8 mouse cellular contexts compared by ENCODE assay signal in genomic region chr2:91183711-91184405, GRCm38 (mm10). TPM values are rescaled to one million over a fixed set of nuclear protein-coding genes. Genes with fewer than 3 reads are reported as not detected.
DNase-seq lines count a peak whose midpoint lies in the region; ATAC-seq and TF ChIP-seq lines count a peak whose summit lies in the region.

Gene Madd, minus strand, starts transcription at chr2:91183837.

- H3K4me1 ChIP-seq in ES-Bruce4 (ENCODE audit: control insufficient read depth, insufficient read depth, low read length), result peaks cover 4% of the 10 kb centered on the region
- peaks cover 13% of the 10 kb centered on the region for H3K4me1 ChIP-seq in limb, embryonic 14.5 days (ENCODE audit: control insufficient read depth, insufficient read depth, low read length)
- peaks cover 31% of the 10 kb centered on the region for H3K4me1 ChIP-seq in midbrain, embryonic 15.5 days

- WGBS in limb, embryonic 14.5 days, result 65% methylated on average over 15 of the region's 15 CpGs
- 70% methylated on average over 15 of the region's 15 CpGs for WGBS in midbrain, embryonic 15.5 days

- H3K27me3 ChIP-seq in ES-Bruce4 (ENCODE audit: control insufficient read depth, insufficient read depth, low read length, poor library complexity, severe bottlenecking), result no peaks in the 10 kb centered on the region
- no peaks in the 10 kb centered on the region for H3K27me3 ChIP-seq in limb, embryonic 14.5 days (ENCODE audit: control insufficient read depth, insufficient read depth, low read length)
- no peaks in the 10 kb centered on the region for H3K27me3 ChIP-seq in midbrain, embryonic 15.5 days (replicated peaks)

- peak within 1 kb of the TSS; percentile 68 for H3K9ac ChIP-seq in ES-Bruce4 (ENCODE audit: low read depth, poor library complexity, severe bottlenecking)
- peak within 1 kb of the TSS; percentile 58 for H3K9ac ChIP-seq in limb, embryonic 14.5 days (ENCODE audit: low read depth, low read length, severe bottlenecking)
- peak within 1 kb of the TSS; percentile 85 for H3K9ac ChIP-seq in midbrain, embryonic 15.5 days

- peak within 1 kb of the TSS; percentile 69 for H3K4me2 ChIP-seq in limb, embryonic 14.5 days (replicated peaks; ENCODE audit: low read depth, low read length, severe bottlenecking)
- peak within 1 kb of the TSS; percentile 83 for H3K4me2 ChIP-seq in midbrain, embryonic 15.5 days

- peak; percentile 74 for ATAC-seq in granulocyte monocyte progenitor cell, adult 5-6 weeks (replicated peaks; ENCODE audit: poor library complexity, severe bottlenecking)
- ATAC-seq in limb, embryonic 14.5 days (ENCODE audit: low FRiP score, low read depth), result no peak
- peak; percentile 8; the same call in 1 of the 2 replicates for ATAC-seq in midbrain, embryonic 15.5 days (replicated peaks)

- peak within 1 kb of the TSS; percentile 57 for H3K4me3 ChIP-seq in ES-Bruce4 (ENCODE audit: low read depth, low read length)
- H3K4me3 ChIP-seq in limb, embryonic 14.5 days (replicated peaks; ENCODE audit: low read length), result peak within 1 kb of the TSS; percentile 88
- peak within 1 kb of the TSS; percentile 65 for H3K4me3 ChIP-seq in midbrain, embryonic 15.5 days

- H3K27ac ChIP-seq in ES-Bruce4 (ENCODE audit: insufficient read depth, low read length), result no peak within 1 kb of the TSS
- peak within 1 kb of the TSS; percentile 81 for H3K27ac ChIP-seq in limb, embryonic 14.5 days (replicated peaks; ENCODE audit: low read depth, low read length)
- H3K27ac ChIP-seq in midbrain, embryonic 15.5 days, result peak within 1 kb of the TSS; percentile 94

- no peak for TF ChIP-seq CTCF in ES-Bruce4 (IDR thresholded peaks at IDR 0.05; ENCODE audit: low read depth, low read length)

- TF ChIP-seq POLR2A in ES-Bruce4 (IDR thresholded peaks at IDR 0.05; ENCODE audit: insufficient read depth, low read length), result no peak
- TF ChIP-seq POLR2A in limb, embryonic 14.5 days (IDR thresholded peaks at IDR 0.05; ENCODE audit: borderline replicate concordance, extremely low read depth, insufficient read depth, insufficient read length), result no peak

- no peaks in the 10 kb centered on the region for H3K36me3 ChIP-seq in ES-Bruce4 (ENCODE audit: control insufficient read depth, insufficient read depth, low read length, poor library complexity, severe bottlenecking)
- no peaks in the 10 kb centered on the region for H3K36me3 ChIP-seq in limb, embryonic 14.5 days (ENCODE audit: control insufficient read depth, insufficient read depth, low read length)
- no peaks in the 10 kb centered on the region for H3K36me3 ChIP-seq in midbrain, embryonic 15.5 days (replicated peaks)

- no peak for TF ChIP-seq EP300 in ES-Bruce4 (IDR thresholded peaks at IDR 0.05; ENCODE audit: insufficient read depth, low read depth, low read length)

- no peak for DNase-seq in adrenal gland, postnatal 25 days
- DNase-seq in kidney, adult 11 months, result peak; percentile 40
- DNase-seq in limb, embryonic 14.5 days (ENCODE audit: low spot score), result no peak
- peak; percentile 79 for DNase-seq in thymus, postnatal 14 days
- no peak for DNase-seq in gastrocnemius, adult 8-10 months (ENCODE audit: low spot score in 2 of 2)

- H3K9me3 ChIP-seq in ES-Bruce4 (replicated peaks; ENCODE audit: control insufficient read depth, insufficient read depth, low read length, poor library complexity, severe bottlenecking), result no peaks in the 10 kb centered on the region
- H3K9me3 ChIP-seq in limb, embryonic 14.5 days (ENCODE audit: control insufficient read depth, low read length), result no peaks in the 10 kb centered on the region
- H3K9me3 ChIP-seq in midbrain, embryonic 15.5 days, result no peaks in the 10 kb centered on the region

RNA-seq across cellular contexts. Expression of gene Madd, which starts in this region (rescaled TPM):
- polyA plus RNA-seq in ES-Bruce4 (2011; ENCODE audit: insufficient read depth, insufficient read length, low read depth, missing spikeins), result 3.7 and 7.3 TPM in 2 replicates
- total RNA-seq in adrenal gland, postnatal 25 days (2021), result 21.0 and 22.9 TPM in 2 replicates
- 49.5 and 64.6 TPM in 2 replicates for total RNA-seq in granulocyte monocyte progenitor cell, adult 5-6 weeks (2014; fragmentation: Nextera tagmentation)
- total RNA-seq in granulocyte monocyte progenitor cell, adult 5-6 weeks (2017), result 21.3 and 26.5 TPM in 2 replicates
- polyA plus RNA-seq in limb, embryonic 14.5 days (2012; rRNA removed), result 17.8 and 18.1 TPM in 2 replicates
- 8.6 and 9.8 TPM in 2 replicates for polyA plus RNA-seq in limb, embryonic 14.5 days (2014; fragmentation: Nextera tagmentation; extraction: Ambion mirVana)
- 65.4 and 69.3 TPM in 2 replicates for polyA plus RNA-seq in midbrain, embryonic 15.5 days (2015; fragmentation: Nextera tagmentation; extraction: Ambion mirVana)
- total RNA-seq in gastrocnemius, adult 8-10 months (2022), result 1 to 10 TPM; 1.5 to 3.4 (median 2.2) TPM

Comparison
In these comparisons a context has a peak if more than half of its experiments do, and no peak if none do; other contexts are left out.
1. DNase-seq: peak in kidney, adult 11 months (single experiment) and thymus, postnatal 14 days (single experiment); none in adrenal gland, postnatal 25 days (single experiment), limb, embryonic 14.5 days (single experiment) and gastrocnemius, adult 8-10 months (0 of 2).
2. Peak in every context shown above with its lines, with median percentiles within 50 percentile points of each other: H3K4me3 ChIP-seq and H3K9ac ChIP-seq.